Mouse (Mus musculus): ENCODE data around the gene Olfr1356. TPM values are rescaled to one million over a fixed set of nuclear protein-coding genes. Genes with fewer than 3 reads are reported as not detected.
"Not testable (repeated sequence)": the region's sequence is repeated elsewhere in the genome, so short reads cannot be mapped to it uniquely, and the experiment has no call there.

Gene Olfr1356
- total RNA-seq (2015), result not detected in 2 replicates
- 0.04 TPM in 1 of 2 replicates, not detected in the other for total RNA-seq (2017)

GRCm38 (mm10) chr10:78852066-78852465 is at the start of gene Olfr1356:
Olfr1356 (minus strand) TSS chr10:78852166.
- ATAC-seq (ENCODE audit: poor library complexity, severe bottlenecking), result no peak

GRCm38 (mm10) chr10:78875240-78875639 is 23.3 kb upstream of the Olfr1356 start, which contains the start of gene Olfr1355:
Olfr1355 (plus strand) TSS chr10:78875540.
- no peak for ATAC-seq (ENCODE audit: poor library complexity, severe bottlenecking)

- ATAC-seq (ENCODE audit: poor library complexity, severe bottlenecking), result not testable (repeated sequence)
Measured at GRCm38 (mm10) chr10:78840456-78840855, 11.5 kb downstream of the Olfr1356 start.

GRCm38 (mm10) chr10:78812358-78813060 is 39.5 kb downstream of the Olfr1356 start:
- no peak for ATAC-seq (ENCODE audit: poor library complexity, severe bottlenecking)

GRCm38 (mm10) chr10:78801449-78801848 is 50.5 kb downstream of the Olfr1356 start:
- no peak for ATAC-seq (ENCODE audit: poor library complexity, severe bottlenecking)

Other genes with a start within 250 kb of the Olfr1356 start
- gene Olfr1357, start 234.1 kb downstream of the Olfr1356 start, total RNA-seq (2015), result not detected in 2 replicates
- not detected in 2 replicates for gene Olfr1357, start 234.1 kb downstream of the Olfr1356 start, total RNA-seq (2017)
- not detected in 2 replicates for gene Casp14, start 133.9 kb downstream of the Olfr1356 start, total RNA-seq (2015)
- not detected in 2 replicates for gene Casp14, start 133.9 kb downstream of the Olfr1356 start, total RNA-seq (2017)
- gene Ccdc105, start 99.1 kb downstream of the Olfr1356 start, total RNA-seq (2015), result not detected in 2 replicates
- gene Ccdc105, start 99.1 kb downstream of the Olfr1356 start, total RNA-seq (2017), result not detected in 2 replicates
- not detected in 2 replicates for gene Slc1a6, start 71.7 kb downstream of the Olfr1356 start, total RNA-seq (2015)
- gene Slc1a6, start 71.7 kb downstream of the Olfr1356 start, total RNA-seq (2017), result not detected in 2 replicates
- not detected in 2 replicates for gene Olfr1355, start 23.4 kb upstream of the Olfr1356 start, total RNA-seq (2015)
- gene Olfr1355, start 23.4 kb upstream of the Olfr1356 start, total RNA-seq (2017), result not detected in 2 replicates
- gene Olfr1354, start 61.0 kb upstream of the Olfr1356 start, total RNA-seq (2015), result not detected in 2 replicates
- not detected in 2 replicates for gene Olfr1354, start 61.0 kb upstream of the Olfr1356 start, total RNA-seq (2017)
- gene Olfr8, start 98.5 kb upstream of the Olfr1356 start, total RNA-seq (2015), result not detected in 2 replicates
- gene Olfr8, start 98.5 kb upstream of the Olfr1356 start, total RNA-seq (2017), result not detected in 2 replicates
- gene Olfr1353, start 111.1 kb upstream of the Olfr1356 start, total RNA-seq (2015), result not detected in 2 replicates
- gene Olfr1353, start 111.1 kb upstream of the Olfr1356 start, total RNA-seq (2017), result not detected in 2 replicates
- 0.02 TPM in 1 of 2 replicates, not detected in the other for gene Olfr1352, start 128.9 kb upstream of the Olfr1356 start, total RNA-seq (2015)
- gene Olfr1352, start 128.9 kb upstream of the Olfr1356 start, total RNA-seq (2017), result not detected in 2 replicates
- gene Olfr1351, start 160.3 kb upstream of the Olfr1356 start, total RNA-seq (2015), result not detected in 2 replicates
- not detected in 2 replicates for gene Olfr1351, start 160.3 kb upstream of the Olfr1356 start, total RNA-seq (2017)
- gene Olfr57, start 176.6 kb upstream of the Olfr1356 start, total RNA-seq (2015), result not detected in 2 replicates
- gene Olfr57, start 176.6 kb upstream of the Olfr1356 start, total RNA-seq (2017), result not detected in 2 replicates
- 7.7 and 8.1 TPM in 2 replicates for gene 2610008E11Rik, start 245.4 kb upstream of the Olfr1356 start, total RNA-seq (2015)
- gene 2610008E11Rik, start 245.4 kb upstream of the Olfr1356 start, total RNA-seq (2017), result 6.6 and 13.4 TPM in 2 replicates

All from megakaryocyte, adult 5-6 weeks (primary cell).